Mouse (Mus musculus) E14TG2a.4 (cell line): ENCODE measurements at regions not wholly inside any gene's neighbourhood (a gene's known extent, or its start where the extent isn't known, plus 50 kb on each side); places are given as distances from the start of the nearest gene placed in this dataset.

ENCODE experiments used
- CTCF ChIP-seq: conservative IDR thresholded peaks from 2 replicates; pipeline ENCODE4 v1.5.1; 2014; ENCODE audit warnings: low read length
- NANOG ChIP-seq: IDR thresholded peaks from 2 replicates; pipeline ENCODE4 v1.6.1; 2014; ENCODE audit warnings: borderline replicate concordance, low read length, mixed read lengths
- POU5F1 ChIP-seq: IDR thresholded peaks from 2 replicates; pipeline ENCODE4 v1.6.1; 2014; ENCODE audit warnings: low read length, borderline replicate concordance

GRCm38 (mm10) chr9:116468569-116469250, 293.6 kb upstream of the Tgfbr2 start:
- TF ChIP-seq CTCF (no peak), NANOG (no peak), POU5F1 (no peak)
